12 mouse cellular contexts compared by ENCODE assay signal in the genomic region with DNA sequence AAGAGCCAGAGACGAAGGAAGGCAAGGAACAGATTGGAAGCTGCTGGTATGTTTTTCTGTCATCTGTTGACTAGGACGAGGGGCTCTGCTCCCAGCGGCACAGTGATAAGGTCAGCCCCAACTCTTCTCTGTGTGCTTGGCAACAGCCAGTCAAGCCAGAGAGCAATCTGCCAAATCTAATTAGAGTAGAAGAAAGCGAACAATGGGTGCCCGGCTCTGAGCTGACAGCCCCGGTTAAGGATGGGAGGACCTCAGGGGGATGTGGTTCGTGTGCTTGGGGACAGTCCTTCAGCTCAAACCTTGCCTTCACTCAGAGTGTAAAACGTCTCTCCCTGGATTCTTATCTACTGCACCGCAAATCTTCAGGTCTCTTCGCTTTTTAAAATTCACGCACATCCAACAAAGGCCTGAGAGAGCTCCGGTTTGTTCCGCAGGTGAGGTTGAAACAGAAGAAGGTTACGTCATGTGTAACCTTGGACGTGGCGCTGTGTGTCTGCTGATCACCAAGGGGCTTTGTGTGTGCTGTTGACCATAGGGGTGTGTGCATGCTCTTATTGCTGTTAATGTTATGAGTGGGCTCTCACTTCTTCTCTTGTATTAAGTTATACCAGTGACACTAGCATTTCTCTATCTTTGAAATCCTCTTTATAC. TPM values are rescaled to one million over a fixed set of nuclear protein-coding genes. Genes with fewer than 3 reads are reported as not detected.
DNase-seq lines count a peak whose midpoint lies in the region; ATAC-seq and TF ChIP-seq lines count a peak whose summit lies in the region.
"Had no signal": no experiment of that assay in that cellular context is flagged by ENCODE, and none has a peak within 500 bp of the region (broad histone marks: within the 10 kb centered on the region; RNA-seq: fewer than 3 reads in every experiment).

No protein-coding gene starts in this region.

- peak overlapping the region; percentile 44 for H3K4me3 ChIP-seq in cerebellum, adult 2 months (replicated peaks; ENCODE audit: insufficient read depth, low read depth, low read length)
- 0 out of 2 replicates have a peak overlapping the region, but pooled peaks have one; percentile 0 for H3K4me3 ChIP-seq in stomach, embryonic 14.5 days (ENCODE audit: low read depth, low read length)
- H3K4me3 ChIP-seq in stomach, postnatal 0 days (ENCODE audit: low read depth, low read length), result no peak overlapping the region
- peak overlapping the region; percentile 44 for H3K4me3 ChIP-seq in hindbrain, postnatal 0 days (ENCODE audit: low read length)
- H3K4me3 ChIP-seq in stomach, embryonic 15.5 days (replicated peaks), result no peak overlapping the region
- H3K4me3 ChIP-seq: erythroblast, embryonic 14.5 days had no signal

- TF ChIP-seq POLR2A in cerebellum, adult 2 months (IDR thresholded peaks at IDR 0.05; ENCODE audit: borderline replicate concordance, insufficient read depth, low read length), result no peak

- DNase-seq in cerebellum, adult 2 months, result peak; percentile 41 to 49
- DNase-seq in stomach, postnatal 0 days (ENCODE audit: low spot score), result no peak
- DNase-seq in hindbrain, postnatal 0 days (ENCODE audit: low spot score), result peak; percentile 92
- no peak for DNase-seq in kidney, adult 8-10 months
- DNase-seq in thymus, postnatal 36 days, result no peak
- DNase-seq: kidney, postnatal 4 days; thymus, postnatal 14 days had no signal

- WGBS in cerebellum, adult 2 months, result 29% methylated on average over 16 of the region's 16 CpGs
- 47% methylated on average over 16 of the region's 16 CpGs for WGBS in stomach, embryonic 14.5 days
- 53% methylated on average over 16 of the region's 16 CpGs for WGBS in stomach, postnatal 0 days
- 10% methylated on average over 16 of the region's 16 CpGs for WGBS in hindbrain, postnatal 0 days
- WGBS in stomach, embryonic 15.5 days, result 49% methylated on average over 16 of the region's 16 CpGs

- no peaks in the 10 kb centered on the region for H3K27me3 ChIP-seq in cerebellum, adult 2 months (ENCODE audit: control insufficient read depth, insufficient read depth, low read length)
- H3K27me3 ChIP-seq in stomach, embryonic 14.5 days (ENCODE audit: control insufficient read depth, insufficient read depth, low read length), result no peaks in the 10 kb centered on the region
- H3K27me3 ChIP-seq in stomach, postnatal 0 days (ENCODE audit: control insufficient read depth, insufficient read depth, low read length), result no peaks in the 10 kb centered on the region
- H3K27me3 ChIP-seq in hindbrain, postnatal 0 days (ENCODE audit: insufficient read depth, low read length), result no peaks in the 10 kb centered on the region
- H3K27me3 ChIP-seq in stomach, embryonic 15.5 days (replicated peaks), result no peaks in the 10 kb centered on the region

- no peak for TF ChIP-seq CTCF in cerebellum, adult 2 months (IDR thresholded peaks at IDR 0.05; ENCODE audit: borderline replicate concordance, insufficient read depth, low read depth, low read length)
- TF ChIP-seq CTCF in stomach, postnatal 0 days (IDR thresholded peaks at IDR 0.05; ENCODE audit: low read depth), result no peak
- no peak for TF ChIP-seq CTCF in hindbrain, postnatal 0 days (IDR thresholded peaks at IDR 0.05; ENCODE audit: low read depth)

- peak overlapping the region; percentile 63; the same call in 1 of the 2 replicates for H3K27ac ChIP-seq in cerebellum, adult 2 months (ENCODE audit: insufficient read depth, low read length)
- peak overlapping the region; percentile 33; the same call in 1 of the 2 replicates for H3K27ac ChIP-seq in stomach, embryonic 14.5 days (ENCODE audit: low read length)
- no peak overlapping the region for H3K27ac ChIP-seq in stomach, postnatal 0 days (replicated peaks)
- peak overlapping the region; percentile 99 for H3K27ac ChIP-seq in hindbrain, postnatal 0 days
- peak overlapping the region; percentile 26; the same call in 1 of the 2 replicates for H3K27ac ChIP-seq in stomach, embryonic 15.5 days
- H3K27ac ChIP-seq: liver, embryonic 14.5 days had no signal

- H3K9ac ChIP-seq in stomach, embryonic 14.5 days (replicated peaks; ENCODE audit: low read depth, low read length), result no peak overlapping the region
- H3K9ac ChIP-seq in stomach, postnatal 0 days (ENCODE audit: low read length), result no peak overlapping the region
- H3K9ac ChIP-seq in hindbrain, postnatal 0 days (replicated peaks; ENCODE audit: low read length), result peak overlapping the region; percentile 81
- no peak overlapping the region for H3K9ac ChIP-seq in stomach, embryonic 15.5 days
- H3K9ac ChIP-seq: liver, embryonic 14.5 days had no signal

- H3K4me1 ChIP-seq in cerebellum, adult 2 months (ENCODE audit: control insufficient read depth, insufficient read depth, low read length), result peaks cover 9% of the 10 kb centered on the region; the same call in 1 of the 2 replicates
- H3K4me1 ChIP-seq in stomach, embryonic 14.5 days (ENCODE audit: control insufficient read depth, insufficient read depth, low read length), result peaks cover 7% of the 10 kb centered on the region; the same call in 1 of the 2 replicates
- no peaks in the 10 kb centered on the region for H3K4me1 ChIP-seq in stomach, postnatal 0 days (replicated peaks; ENCODE audit: control insufficient read depth, insufficient read depth)
- H3K4me1 ChIP-seq in hindbrain, postnatal 0 days (ENCODE audit: insufficient read depth, low read length), result peaks cover 22% of the 10 kb centered on the region
- H3K4me1 ChIP-seq in stomach, embryonic 15.5 days, result 0 out of 2 replicates have a peak, but pooled peaks cover 4% of the 10 kb centered on the region

- H3K9me3 ChIP-seq in stomach, embryonic 14.5 days (ENCODE audit: control insufficient read depth, low read depth, low read length), result no peaks in the 10 kb centered on the region
- no peaks in the 10 kb centered on the region for H3K9me3 ChIP-seq in stomach, postnatal 0 days (ENCODE audit: control insufficient read depth, low read length)
- no peaks in the 10 kb centered on the region for H3K9me3 ChIP-seq in hindbrain, postnatal 0 days (ENCODE audit: low read length)
- H3K9me3 ChIP-seq in stomach, embryonic 15.5 days, result no peaks in the 10 kb centered on the region

- TF ChIP-seq EP300 in stomach, postnatal 0 days (optimal IDR thresholded peaks at IDR 0.05), result no peak

- no peak overlapping the region for H3K4me2 ChIP-seq in stomach, embryonic 14.5 days (replicated peaks; ENCODE audit: low read depth, low read length)
- H3K4me2 ChIP-seq in stomach, postnatal 0 days (replicated peaks; ENCODE audit: low read depth), result no peak overlapping the region
- peak overlapping the region; percentile 81 for H3K4me2 ChIP-seq in hindbrain, postnatal 0 days (ENCODE audit: low read depth, low read length)
- H3K4me2 ChIP-seq in stomach, embryonic 15.5 days, result no peak overlapping the region

- H3K36me3 ChIP-seq in stomach, embryonic 14.5 days (ENCODE audit: control insufficient read depth, insufficient read depth, low read length), result no peaks in the 10 kb centered on the region
- H3K36me3 ChIP-seq in stomach, postnatal 0 days (ENCODE audit: control insufficient read depth, insufficient read depth, low read length), result no peaks in the 10 kb centered on the region
- no peaks in the 10 kb centered on the region for H3K36me3 ChIP-seq in hindbrain, postnatal 0 days (ENCODE audit: insufficient read depth, low read length)
- H3K36me3 ChIP-seq in stomach, embryonic 15.5 days, result no peaks in the 10 kb centered on the region

- no peak for ATAC-seq in cerebellum, adult (ENCODE audit: insufficient number of reproducible peaks, low FRiP score, low TSS enrichment)
- 0 out of 2 replicates have a peak, but pooled peaks have one; percentile 25 for ATAC-seq in stomach, embryonic 14.5 days (ENCODE audit: insufficient number of reproducible peaks, insufficient read depth, low FRiP score, low read depth)
- ATAC-seq in stomach, postnatal 0 days (ENCODE audit: low FRiP score, low TSS enrichment), result no peak
- peak; percentile 87 for ATAC-seq in hindbrain, postnatal 0 days
- ATAC-seq in stomach, embryonic 15.5 days (ENCODE audit: insufficient read depth, low FRiP score, low read depth), result no peak

RNA-seq across cellular contexts. Expression of a gene that starts 30.1 kb away (rescaled TPM):
- 1,294 and 1,344 TPM in 2 replicates for polyA plus RNA-seq in cerebellum, adult 2 months (2012; rRNA removed)
- 1,231 and 1,258 TPM in 2 replicates for polyA plus RNA-seq in stomach, embryonic 14.5 days (2014; fragmentation: Nextera tagmentation; extraction: Ambion mirVana)
- polyA plus RNA-seq in stomach, postnatal 0 days (2015; fragmentation: Nextera tagmentation; extraction: Ambion mirVana), result 537 and 602 TPM in 2 replicates
- 18,723 and 19,179 TPM in 2 replicates for total RNA-seq in hindbrain, postnatal 0 days (2014; rRNA removed)
- polyA plus RNA-seq in hindbrain, postnatal 0 days (2015; fragmentation: Nextera tagmentation; extraction: Ambion mirVana), result 11,647 and 12,500 TPM in 2 replicates
- polyA plus RNA-seq in stomach, embryonic 15.5 days (2015; fragmentation: Nextera tagmentation; extraction: Ambion mirVana), result 915 and 964 TPM in 2 replicates

RNA-seq across cellular contexts. Expression of a gene that starts 30.2 kb away (rescaled TPM):
- polyA plus RNA-seq in cerebellum, adult 2 months (2012; rRNA removed), result 0.75 and 2.6 TPM in 2 replicates
- not detected in 2 replicates for polyA plus RNA-seq in stomach, embryonic 14.5 days (2014; fragmentation: Nextera tagmentation; extraction: Ambion mirVana)
- not detected in 2 replicates for polyA plus RNA-seq in stomach, postnatal 0 days (2015; fragmentation: Nextera tagmentation; extraction: Ambion mirVana)
- total RNA-seq in hindbrain, postnatal 0 days (2014; rRNA removed), result 1,661 and 1,767 TPM in 2 replicates
- polyA plus RNA-seq in hindbrain, postnatal 0 days (2015; fragmentation: Nextera tagmentation; extraction: Ambion mirVana), result not detected in 2 replicates
- not detected in 2 replicates for polyA plus RNA-seq in stomach, embryonic 15.5 days (2015; fragmentation: Nextera tagmentation; extraction: Ambion mirVana)
- polyA plus RNA-seq: erythroblast, embryonic 14.5 days had no signal

RNA-seq across cellular contexts. Expression of a gene that starts 46.1 kb away (rescaled TPM):
- 6.4 and 9.0 TPM in 2 replicates for polyA plus RNA-seq in cerebellum, adult 2 months (2012; rRNA removed)
- 191 and 203 TPM in 2 replicates for polyA plus RNA-seq in stomach, embryonic 14.5 days (2014; fragmentation: Nextera tagmentation; extraction: Ambion mirVana)
- polyA plus RNA-seq in stomach, postnatal 0 days (2015; fragmentation: Nextera tagmentation; extraction: Ambion mirVana), result 145 and 159 TPM in 2 replicates
- total RNA-seq in hindbrain, postnatal 0 days (2014; rRNA removed), result 43.8 and 58.3 TPM in 2 replicates
- polyA plus RNA-seq in hindbrain, postnatal 0 days (2015; fragmentation: Nextera tagmentation; extraction: Ambion mirVana), result 24.0 and 24.2 TPM in 2 replicates
- polyA plus RNA-seq in stomach, embryonic 15.5 days (2015; fragmentation: Nextera tagmentation; extraction: Ambion mirVana), result 196 and 204 TPM in 2 replicates

RNA-seq across cellular contexts. Expression of a gene that starts 49.2 kb away (rescaled TPM):
- 1,352 and 1,359 TPM in 2 replicates for polyA plus RNA-seq in cerebellum, adult 2 months (2012; rRNA removed)
- 1,548 and 1,685 TPM in 2 replicates for polyA plus RNA-seq in stomach, embryonic 14.5 days (2014; fragmentation: Nextera tagmentation; extraction: Ambion mirVana)
- polyA plus RNA-seq in stomach, postnatal 0 days (2015; fragmentation: Nextera tagmentation; extraction: Ambion mirVana), result 470 and 552 TPM in 2 replicates
- total RNA-seq in hindbrain, postnatal 0 days (2014; rRNA removed), result 3,512 and 3,813 TPM in 2 replicates
- polyA plus RNA-seq in hindbrain, postnatal 0 days (2015; fragmentation: Nextera tagmentation; extraction: Ambion mirVana), result 1,613 and 1,711 TPM in 2 replicates
- polyA plus RNA-seq in stomach, embryonic 15.5 days (2015; fragmentation: Nextera tagmentation; extraction: Ambion mirVana), result 1,197 and 1,299 TPM in 2 replicates

Comparison
In these comparisons a context has a peak if more than half of its experiments do, and no peak if none do; other contexts are left out.
1. H3K4me3 ChIP-seq: peak in cerebellum, adult 2 months (single experiment), stomach, embryonic 14.5 days (single experiment) and hindbrain, postnatal 0 days (single experiment); none in stomach, postnatal 0 days (single experiment) and stomach, embryonic 15.5 days (single experiment).
2. ATAC-seq: peak in stomach, embryonic 14.5 days (single experiment) and hindbrain, postnatal 0 days (single experiment); none in cerebellum, adult (single experiment), stomach, postnatal 0 days (single experiment) and stomach, embryonic 15.5 days (single experiment).
3. DNase-seq: peak in cerebellum, adult 2 months (2 of 2) and hindbrain, postnatal 0 days (single experiment); none in stomach, postnatal 0 days (single experiment), kidney, adult 8-10 months (0 of 2) and thymus, postnatal 36 days (0 of 2).